Mouse (Mus musculus): ENCODE measurements around the gene Spaca4. TPM values are rescaled to one million over a fixed set of nuclear protein-coding genes. Genes with fewer than 3 reads are reported as not detected.

Spaca4 gene
- total and polyA plus RNA-seq, 3 experiments: 0.38 TPM; not detected in 2

GRCm38 (mm10) chr7:45705873-45706281 lies 19.7 kb downstream of the Spaca4 start (continued):
- TF ChIP-seq BHLHE40 (IDR thresholded peaks at IDR 0.05; ENCODE audit: borderline replicate concordance, low read depth, low read length) (peak; percentile 72; the same call in 1 of the 2 replicates), MYC (IDR thresholded peaks at IDR 0.05; ENCODE audit: low read depth, low read length) (0 out of 2 replicates have a peak, but pooled peaks have one; percentile 21), MAZ (IDR thresholded peaks at IDR 0.05; ENCODE audit: low read depth, low read length) (no peak; the same call in none of the 2 replicates), MEF2A (IDR thresholded peaks at IDR 0.05; ENCODE audit: extremely low read depth, insufficient replicate concordance, low read depth, low read length, poor library complexity, severe bottlenecking) (no peak), ZNF384 (IDR thresholded peaks at IDR 0.05; ENCODE audit: low read depth, low read length) (no peak), TCF12 (IDR thresholded peaks at IDR 0.05; ENCODE audit: low read depth, low read length) (no peak), CHD2 (IDR thresholded peaks at IDR 0.05; ENCODE audit: low read length) (no peak), RCOR1 (IDR thresholded peaks at IDR 0.05; ENCODE audit: low read depth, low read length) (no peak), MXI1 (IDR thresholded peaks at IDR 0.05; ENCODE audit: low read depth, low read length) (peak; percentile 80; the same call in 1 of the 2 replicates), JUND (IDR thresholded peaks at IDR 0.05; ENCODE audit: low read depth, low read length) (no peak), ZC3H11A (IDR thresholded peaks at IDR 0.05; ENCODE audit: low read depth, low read length) (no peak), ETS1 (IDR thresholded peaks at IDR 0.05; ENCODE audit: low read depth, low read length) (no peak; the same call in 1 of the 2 replicates), USF2 (IDR thresholded peaks at IDR 0.05; ENCODE audit: borderline replicate concordance in 1 of 2, insufficient read depth in 1 of 2, low read depth in 1 of 2, low read length in 2 of 2) (no peak), MAFK (IDR thresholded peaks at IDR 0.05; ENCODE audit: borderline replicate concordance, low read depth, low read length) (no peak), SMC3 (IDR thresholded peaks at IDR 0.05; ENCODE audit: low read depth, low read length) (no peak), EP300 (IDR thresholded peaks at IDR 0.05; ENCODE audit: low read depth in 1 of 2, low read length in 2 of 2) (0 out of 4 replicates have a peak, but pooled peaks of 1 of the 2 experiments have one; percentile 10), SIN3A (IDR thresholded peaks at IDR 0.05; ENCODE audit: low read length) (no peak; the same call in none of the 2 replicates), CHD1 (IDR thresholded peaks at IDR 0.05; ENCODE audit: low read depth, low read length) (no peak), UBTF (IDR thresholded peaks at IDR 0.05; ENCODE audit: borderline replicate concordance, insufficient read depth, low read depth, low read length) (no peak), MYB (IDR thresholded peaks at IDR 0.05; ENCODE audit: low read depth, low read length) (no peak), RAD21 (IDR thresholded peaks at IDR 0.05; ENCODE audit: low read depth, low read length) (no peak)

GRCm38 (mm10) chr7:45705443-45705864 lies 20.2 kb downstream of the Spaca4 start:
- peak overlapping the region; percentile 82 to 85 for H3K4me3 ChIP-seq (ENCODE audit: control insufficient read depth in 1 of 2, insufficient read depth in 1 of 2, low read depth in 2 of 2, low read length in 2 of 2)
- peak; percentile 25; the same call in 1 of the 2 replicates for TF ChIP-seq MAZ (IDR thresholded peaks at IDR 0.05; ENCODE audit: low read depth, low read length)
- no peak for TF ChIP-seq POLR2AphosphoS5 (IDR thresholded peaks at IDR 0.05; ENCODE audit: borderline replicate concordance, low read depth, low read length)
- TF ChIP-seq NELFE (IDR thresholded peaks at IDR 0.05; ENCODE audit: low read depth, low read length): 0 out of 2 replicates have a peak, but pooled peaks have one; percentile 23
- TF ChIP-seq EP300 (IDR thresholded peaks at IDR 0.05; ENCODE audit: low read depth in 1 of 2, low read length in 2 of 2): no peak
- no peaks in the 10 kb centered on the region for H3K27me3 ChIP-seq (ENCODE audit: control insufficient read depth in 1 of 2, insufficient read depth in 2 of 2, low read length in 2 of 2)
- H3K27ac ChIP-seq (ENCODE audit: control insufficient read depth, low read depth, low read length): peak overlapping the region; percentile 73
- peaks cover 7% of the 10 kb centered on the region for H3K79me2 ChIP-seq (ENCODE audit: control insufficient read depth, insufficient read depth, low read length, poor library complexity)
- peaks cover 0 to 14% of the 10 kb centered on the region in 2 experiments; a peak in 1 of 4 replicates for H3K4me1 ChIP-seq (ENCODE audit: control insufficient read depth in 1 of 2, insufficient read depth in 2 of 2, low read length in 2 of 2)
- DNase-seq (ENCODE audit: low read depth, low spot score): no peak
- H3K9me3 ChIP-seq (replicated peaks; ENCODE audit: insufficient read depth, low read length): no peaks in the 10 kb centered on the region
- H3K9ac ChIP-seq (ENCODE audit: control insufficient read depth, low read depth, low read length, poor library complexity, severe bottlenecking): peak overlapping the region; percentile 98
- H3K36me3 ChIP-seq (ENCODE audit: control insufficient read depth in 1 of 2, insufficient read depth in 2 of 2, low read length in 2 of 2): peaks cover 0 to 5% of the 10 kb centered on the region in 2 experiments; a peak in 2 of 4 replicates

Measured in MEL (cell line).